Mouse (Mus musculus) frontal cortex, postnatal 10 days (tissue): ENCODE measurements around the gene Apbb1ip.

Source experiments
- DNase-seq, 2 experiments: peaks; one replicate each; pipeline ENCODE4 v3.0.0; 2022; ENCODE audit warnings: low spot score in 2 of 2, mixed read lengths in 1 of 2

Apbb1ip gene

DNA sequence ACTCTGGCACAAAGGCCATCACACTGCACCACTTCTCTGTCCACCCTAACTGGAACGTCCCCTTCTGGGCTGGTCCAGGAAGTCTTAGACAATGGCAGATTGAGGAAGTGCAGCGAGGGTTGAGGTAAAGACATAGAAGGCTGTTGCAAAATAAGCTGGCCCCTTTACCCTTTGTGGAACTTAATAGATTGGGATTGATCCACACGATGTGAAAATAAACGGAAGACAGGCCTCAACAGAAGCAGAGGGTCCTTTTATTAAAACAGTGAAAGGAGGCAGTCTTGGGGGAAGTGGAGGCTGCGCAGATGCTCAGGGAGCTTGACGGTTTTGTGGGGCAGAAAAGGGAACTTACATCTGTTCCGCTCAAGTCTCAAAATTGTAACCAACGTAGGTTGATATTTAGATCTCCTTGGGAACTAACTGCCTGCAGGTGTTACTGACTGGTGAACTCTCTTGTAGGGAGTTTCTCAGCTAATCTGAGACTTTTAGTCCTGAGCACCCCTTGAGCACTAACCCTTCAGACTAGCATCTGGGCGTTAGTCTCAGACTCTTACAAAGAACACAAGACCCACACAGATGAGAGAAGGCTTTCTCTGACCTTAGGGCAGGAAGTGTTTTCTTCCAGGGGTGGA, at the start of gene Apbb1ip:
Gene Apbb1ip, plus strand, starts transcription at position 546 of the 632 bp plus-strand sequence.
- peak in 1 of 2 experiments; percentile 9 for DNase-seq

DNA sequence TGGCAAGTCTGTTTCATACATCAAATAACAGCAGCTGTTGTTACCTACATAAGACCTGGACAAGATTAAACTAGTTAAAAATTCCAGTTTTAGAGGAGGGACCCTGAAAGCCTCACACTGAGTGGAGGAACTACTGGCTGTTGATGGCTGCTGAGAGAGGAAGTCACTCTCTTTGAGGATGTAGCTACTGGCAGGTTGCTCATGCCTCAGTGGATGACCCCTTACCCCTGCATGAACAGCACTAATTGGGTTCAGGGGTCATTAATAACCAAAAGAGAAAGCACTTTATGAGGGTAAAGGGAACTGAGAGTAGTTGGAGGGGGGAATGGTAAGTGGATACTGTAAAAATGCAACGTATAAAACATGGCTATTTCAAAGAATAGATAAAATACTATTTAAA, 46.8 kb upstream of the Apbb1ip start:
- no peak for DNase-seq

DNA sequence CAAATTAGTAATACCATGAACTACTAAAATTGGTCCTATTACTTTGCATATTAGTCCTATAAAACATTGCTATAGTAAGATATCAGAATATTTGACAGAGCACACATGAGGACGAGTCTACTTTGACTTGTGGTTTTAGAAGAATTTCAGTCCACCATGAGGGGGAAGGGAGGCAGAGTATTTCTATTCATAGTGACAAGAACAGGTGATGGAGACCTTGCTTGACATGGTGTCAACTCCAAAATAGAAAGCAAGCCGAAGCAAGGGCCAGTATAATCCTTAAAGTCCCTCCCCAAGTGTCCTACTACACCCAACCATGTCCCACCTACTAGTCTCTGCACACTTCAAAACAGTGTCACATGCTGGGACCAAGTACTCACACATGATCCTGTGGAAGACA, 37.8 kb upstream of the Apbb1ip start:
- no peak for DNase-seq

DNA sequence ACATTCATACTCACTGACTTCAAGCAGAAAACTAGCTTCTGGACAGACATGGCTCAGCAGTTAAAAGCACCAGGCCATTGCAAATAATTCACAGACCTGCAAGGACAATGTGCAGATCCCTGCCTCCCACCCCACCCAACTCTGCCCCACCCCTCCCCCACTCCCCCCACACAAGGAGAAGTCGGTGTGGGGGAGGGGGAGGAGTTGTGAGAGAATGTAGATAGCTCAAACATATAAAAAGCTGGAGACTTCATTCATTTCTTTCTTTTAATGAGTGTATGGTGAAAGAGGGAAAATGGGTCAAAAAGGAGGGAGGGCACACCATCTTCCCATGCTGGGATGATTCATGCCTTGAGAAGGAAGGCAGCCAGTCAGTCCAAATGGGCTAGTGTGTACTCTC, 34.5 kb upstream of the Apbb1ip start:
- DNase-seq = no peak

DNA sequence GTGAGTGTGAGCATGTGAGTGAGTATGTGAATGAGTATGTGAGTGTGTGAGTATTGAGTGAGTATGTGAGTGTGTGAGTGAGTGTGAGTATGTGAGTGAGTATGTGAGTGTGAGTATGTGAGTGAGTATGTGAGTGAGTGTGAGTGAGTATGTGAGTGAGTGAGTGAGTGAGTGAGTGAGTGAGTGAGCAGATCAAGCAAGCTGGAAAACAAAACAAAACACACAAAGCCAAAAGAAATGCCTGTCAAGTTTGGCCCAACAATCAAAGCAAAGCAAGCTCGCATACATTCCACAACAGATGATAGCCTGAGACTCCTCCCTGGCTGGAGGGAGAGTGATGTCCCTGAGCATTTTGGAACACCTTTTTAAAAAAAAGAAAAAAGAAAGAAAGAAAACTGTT, 33.5 kb upstream of the Apbb1ip start:
- DNase-seq = no peak

DNA sequence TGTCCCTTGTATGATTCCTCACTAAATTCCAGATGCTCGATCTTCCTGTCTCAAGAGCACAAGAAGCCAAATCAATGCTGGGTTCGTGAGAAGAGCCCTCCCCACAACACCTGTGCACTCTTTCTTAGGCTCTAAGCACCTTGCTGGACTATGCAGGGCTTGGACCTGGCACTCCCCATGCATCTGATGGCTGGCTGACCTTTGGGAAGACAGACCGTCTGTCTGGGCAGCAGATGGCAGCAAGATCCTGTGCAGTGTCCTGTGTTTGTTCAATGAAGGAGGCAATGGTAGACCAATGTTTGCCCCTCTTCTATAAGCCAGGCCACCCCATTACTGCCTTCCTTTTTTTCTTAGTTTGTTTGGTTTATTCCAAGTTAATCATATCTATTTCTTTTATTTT, 32.7 kb upstream of the Apbb1ip start:
- no peak for DNase-seq

DNA sequence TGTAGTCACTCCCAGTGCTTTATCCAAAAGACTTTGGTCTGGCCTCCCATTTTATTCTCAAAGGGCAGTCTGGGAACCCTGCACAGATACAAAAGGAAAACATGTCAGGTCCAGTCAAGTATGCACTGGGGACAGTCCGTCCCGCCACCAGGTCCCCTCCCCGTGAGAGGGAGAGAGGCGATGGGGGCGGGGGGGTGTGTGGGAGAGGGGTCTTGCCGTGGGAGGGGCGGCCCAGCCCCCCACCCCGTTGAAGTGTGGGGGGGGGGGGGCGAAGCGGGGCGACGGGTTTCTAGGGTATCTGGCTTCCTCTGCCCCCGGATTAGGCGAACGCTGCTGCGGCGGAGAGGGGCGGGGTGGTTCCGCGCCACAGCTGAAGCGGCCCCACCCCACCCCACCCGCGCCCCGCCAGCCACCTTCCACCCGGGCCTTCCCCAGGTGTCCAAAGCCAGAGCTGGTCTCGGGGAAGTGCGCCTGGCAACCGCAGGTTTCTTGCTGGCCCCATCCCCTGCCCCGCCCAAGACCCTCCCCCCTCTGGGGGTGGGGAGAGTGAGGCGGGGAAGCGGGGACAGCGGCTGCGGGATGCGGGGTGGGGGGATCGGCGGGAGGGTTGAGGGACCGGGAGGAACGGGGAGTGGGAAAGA, 29.7 kb upstream of the Apbb1ip start:
- no peak for DNase-seq

DNA sequence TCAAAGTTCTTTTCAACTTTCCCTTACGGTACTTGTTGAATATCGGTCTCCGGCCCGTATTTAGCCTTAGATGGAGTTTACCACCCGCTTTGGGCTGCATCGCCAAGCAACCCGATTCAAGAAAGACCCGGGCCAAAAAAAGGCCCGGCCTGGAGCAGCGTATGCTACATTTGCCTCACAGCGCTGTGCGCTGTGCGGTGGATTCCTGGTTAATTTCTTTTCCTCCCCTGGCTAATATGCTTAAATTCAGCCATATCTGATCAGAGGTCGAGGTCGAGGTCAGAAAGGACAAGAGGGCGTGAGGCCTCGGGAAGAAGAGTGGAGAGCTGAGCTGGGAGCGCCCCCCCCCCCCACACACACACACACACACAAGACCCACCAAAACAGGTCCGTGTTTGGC, 29.0 kb upstream of the Apbb1ip start:
- no peak for DNase-seq

DNA sequence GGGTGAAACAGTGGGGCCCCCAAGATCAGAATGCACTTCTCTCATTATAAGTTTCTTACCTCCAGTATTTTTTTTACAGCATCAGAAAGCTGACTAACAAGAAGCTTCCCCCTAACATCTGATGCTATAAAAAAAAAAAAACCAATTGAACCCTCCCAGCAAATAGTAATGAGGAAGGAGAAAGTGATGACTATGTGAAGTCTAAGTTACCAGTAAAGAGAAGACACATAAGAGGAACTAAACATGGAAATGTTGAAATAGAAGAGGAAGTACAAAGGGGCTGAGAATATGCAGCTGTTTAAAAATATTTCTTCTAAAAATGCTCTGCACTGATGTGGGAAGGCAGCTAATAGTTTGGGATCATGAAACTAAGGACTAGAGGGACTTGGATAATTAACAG, 27.1 kb upstream of the Apbb1ip start:
- no peak for DNase-seq

DNA sequence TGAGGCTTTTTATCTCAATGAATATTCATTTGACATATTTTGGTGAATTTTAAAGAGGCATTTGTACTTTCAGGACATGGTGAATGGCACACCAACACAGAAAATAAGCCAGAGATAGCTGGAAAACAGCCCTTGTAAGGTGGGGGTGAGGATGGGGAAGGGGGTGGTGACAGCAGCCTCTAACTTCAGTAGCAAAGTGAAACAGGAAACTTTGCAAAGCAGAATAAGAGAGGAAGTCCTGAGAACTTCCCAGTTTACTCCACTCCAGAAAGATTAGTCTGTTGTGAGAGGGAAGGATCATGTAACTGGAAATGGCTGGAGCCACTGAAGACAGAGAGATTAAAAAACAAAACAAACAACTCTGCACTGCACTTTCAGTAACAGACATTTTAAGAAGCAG, 26.0 kb upstream of the Apbb1ip start:
- DNase-seq = no peak

DNA sequence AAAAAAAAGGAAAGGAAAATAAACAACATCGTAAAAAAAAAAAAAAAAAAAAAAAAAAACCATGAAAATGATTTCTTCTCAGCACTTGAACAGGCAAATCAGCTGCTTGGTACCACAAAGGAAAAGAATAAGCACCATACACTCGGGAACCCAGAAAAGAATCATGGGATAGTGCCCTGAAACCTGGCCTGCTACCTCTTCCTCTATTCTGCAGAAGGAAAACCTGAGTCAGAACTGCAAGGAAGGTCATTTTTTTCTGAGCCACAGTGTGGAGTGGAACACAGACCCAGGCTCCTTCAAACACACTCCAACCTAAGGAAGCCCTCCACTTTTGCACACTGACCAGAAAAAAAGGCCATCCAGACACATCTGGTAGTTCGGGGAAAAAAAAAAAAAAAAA, 24.1 kb upstream of the Apbb1ip start:
- no peak for DNase-seq

DNA sequence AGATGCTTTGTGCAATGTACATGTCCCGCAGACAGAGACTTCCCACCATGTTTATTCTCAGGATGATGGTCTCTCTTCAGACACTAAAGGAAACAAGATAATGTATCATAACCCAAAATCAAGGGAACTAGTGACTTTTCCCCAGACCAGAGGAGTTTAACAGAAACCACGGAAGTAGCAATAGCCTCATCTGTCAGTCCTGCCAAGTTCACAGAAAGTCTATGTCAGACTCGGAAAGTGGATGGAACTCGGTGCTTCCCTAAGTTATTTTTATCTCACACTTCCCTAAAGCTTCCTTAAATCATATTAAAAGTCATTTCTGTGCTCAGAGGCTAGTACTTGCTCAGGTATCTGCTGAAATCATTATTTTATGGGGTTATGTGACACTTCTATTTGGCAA, 21.4 kb upstream of the Apbb1ip start:
- no peak for DNase-seq

DNA sequence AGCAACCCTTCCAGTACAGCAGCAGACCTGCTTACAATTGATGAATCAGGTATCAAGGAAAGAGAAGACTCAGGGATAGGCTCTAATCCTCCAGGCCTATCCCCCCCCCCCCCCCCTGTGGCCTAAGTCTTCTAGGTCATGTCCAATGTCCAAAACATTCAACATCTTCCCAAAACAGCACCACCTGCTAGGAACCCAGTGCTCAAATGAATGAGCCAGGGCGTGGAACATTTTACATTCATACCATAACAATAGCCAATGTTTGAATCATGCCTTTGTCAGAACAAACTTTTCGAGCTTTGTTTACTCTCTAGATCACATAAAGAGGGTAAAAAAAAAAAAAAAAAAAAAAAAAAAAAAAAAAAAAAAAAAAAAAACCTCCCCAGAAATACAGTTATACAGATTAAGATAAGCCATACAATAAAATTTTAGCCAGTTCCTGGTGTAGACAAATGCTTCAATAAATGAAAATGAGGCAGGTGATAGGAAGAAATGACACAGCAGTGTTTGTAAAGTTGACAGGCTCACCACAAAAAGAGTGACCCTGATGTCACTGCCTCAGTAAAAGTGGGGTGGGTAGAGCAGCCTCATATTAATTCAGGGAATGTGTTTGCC, 20.3 kb upstream of the Apbb1ip start:
- DNase-seq = no peak

DNA sequence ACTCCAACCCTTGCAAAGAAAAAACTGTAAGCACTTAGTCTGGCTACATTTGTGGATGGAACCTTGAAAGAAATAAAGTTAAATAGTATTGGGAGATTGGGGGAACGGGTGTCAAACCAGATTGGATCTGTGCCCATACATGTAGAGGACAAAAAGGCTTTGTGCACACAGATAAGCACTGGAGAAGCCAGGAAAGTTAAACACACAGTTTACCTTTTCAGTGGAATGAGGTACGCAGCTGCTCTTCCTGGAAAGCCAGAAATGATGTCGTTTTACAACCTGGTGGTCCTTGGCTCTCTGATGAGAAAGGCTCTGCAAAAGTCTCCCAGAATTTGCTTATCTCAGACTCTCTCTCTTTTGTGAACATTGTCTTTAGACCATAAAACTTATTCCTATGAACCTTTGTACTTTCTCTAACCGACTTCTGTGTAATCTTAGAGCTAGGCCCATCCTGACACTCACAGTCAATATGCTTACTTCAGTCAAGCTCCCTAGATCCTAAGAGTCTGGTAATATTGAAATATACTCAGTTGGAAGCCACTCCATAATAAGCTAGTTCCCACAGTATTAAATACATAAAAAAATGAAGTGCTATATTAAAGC, 19.6 kb upstream of the Apbb1ip start:
- no peak for DNase-seq

DNA sequence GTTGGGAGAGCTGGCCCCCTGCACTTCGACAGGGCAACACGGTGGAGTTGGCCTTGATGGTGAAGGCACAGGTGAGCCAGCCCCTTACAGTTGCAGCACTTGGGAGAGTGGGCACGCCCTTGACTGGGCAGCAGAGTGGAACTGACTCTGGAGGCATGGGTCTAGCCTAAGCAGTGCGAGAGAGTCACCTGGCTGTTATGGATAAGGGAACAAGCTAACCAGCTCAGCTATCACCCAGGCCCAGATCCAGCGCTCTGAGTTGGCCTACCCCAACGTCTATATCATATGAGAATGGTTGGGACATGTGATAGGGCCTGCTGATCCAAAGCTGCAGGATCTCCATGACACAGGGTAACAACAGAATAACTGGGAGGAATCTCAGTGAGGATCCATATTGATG, 18.3 kb upstream of the Apbb1ip start:
- DNase-seq = no peak

DNA sequence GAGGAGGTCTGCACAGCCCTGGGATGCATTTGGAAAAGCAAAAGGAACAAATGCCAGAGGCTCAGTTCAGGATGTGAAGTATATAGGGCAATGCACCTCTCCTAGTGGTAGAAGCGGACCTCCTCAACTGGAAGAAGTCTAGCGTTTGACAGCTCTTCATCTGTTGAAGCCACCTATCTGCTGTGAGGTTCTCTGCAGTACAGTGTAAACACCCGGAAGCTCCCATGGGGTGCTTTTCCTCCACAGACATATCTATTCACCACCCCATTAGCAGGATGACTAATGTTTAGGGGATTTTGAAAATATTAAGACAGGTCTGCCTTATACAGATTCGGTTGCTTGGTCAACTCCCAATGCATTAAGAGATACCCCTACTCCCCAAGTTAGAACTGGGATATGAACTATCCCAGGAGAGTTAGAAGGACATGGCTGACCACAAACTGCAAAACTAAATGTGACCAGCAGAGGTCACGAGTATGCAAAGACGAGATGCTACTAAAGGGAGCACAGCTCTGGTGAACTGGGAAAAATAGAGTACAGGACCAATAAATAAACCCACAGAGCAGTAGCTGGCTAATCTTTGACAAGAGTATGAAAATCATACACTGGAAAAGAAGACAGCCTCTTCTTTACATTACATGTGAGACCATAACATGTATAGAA, 15.5 kb upstream of the Apbb1ip start:
- DNase-seq = peak in 1 of 2 experiments; percentile 51

DNA sequence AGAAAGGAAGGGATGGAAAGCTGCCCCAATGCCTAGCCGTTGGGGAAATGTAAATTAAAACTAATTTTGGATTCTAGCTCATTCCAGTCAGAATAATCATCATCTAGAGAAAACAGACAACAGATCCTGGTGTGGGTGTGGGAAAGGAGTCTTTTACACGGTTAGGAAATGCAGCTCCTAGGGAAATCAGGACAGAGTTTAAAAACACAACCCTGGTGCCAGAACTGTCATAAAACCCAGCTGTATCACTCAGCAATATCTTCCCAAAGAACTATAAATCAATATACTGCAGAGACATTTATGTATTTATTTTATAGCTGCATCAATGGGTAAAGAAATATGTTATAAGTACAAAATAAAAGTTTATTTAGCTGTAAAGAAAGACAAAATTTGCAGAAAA, 13.4 kb upstream of the Apbb1ip start:
- no peak for DNase-seq

DNA sequence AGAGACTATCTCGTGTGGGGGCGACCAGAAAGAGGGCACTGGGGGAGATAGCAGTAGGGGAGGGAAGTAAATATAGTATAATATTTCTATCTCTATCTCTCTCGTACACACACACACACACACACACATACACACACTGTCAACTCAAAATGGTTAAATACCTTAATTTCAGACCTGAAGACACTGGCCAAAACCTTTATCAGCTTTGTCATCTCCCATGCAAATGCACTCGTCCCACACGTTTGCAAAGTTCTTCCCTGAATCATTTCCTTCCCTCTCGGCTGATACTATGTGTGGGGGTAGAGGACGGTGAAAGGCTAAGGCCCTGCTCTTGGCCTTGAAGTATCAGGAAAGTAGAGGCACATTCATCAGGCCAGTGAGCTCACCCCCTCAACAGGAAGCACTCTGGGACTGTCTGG, 12.8 kb upstream of the Apbb1ip start:
- DNase-seq = no peak

DNA sequence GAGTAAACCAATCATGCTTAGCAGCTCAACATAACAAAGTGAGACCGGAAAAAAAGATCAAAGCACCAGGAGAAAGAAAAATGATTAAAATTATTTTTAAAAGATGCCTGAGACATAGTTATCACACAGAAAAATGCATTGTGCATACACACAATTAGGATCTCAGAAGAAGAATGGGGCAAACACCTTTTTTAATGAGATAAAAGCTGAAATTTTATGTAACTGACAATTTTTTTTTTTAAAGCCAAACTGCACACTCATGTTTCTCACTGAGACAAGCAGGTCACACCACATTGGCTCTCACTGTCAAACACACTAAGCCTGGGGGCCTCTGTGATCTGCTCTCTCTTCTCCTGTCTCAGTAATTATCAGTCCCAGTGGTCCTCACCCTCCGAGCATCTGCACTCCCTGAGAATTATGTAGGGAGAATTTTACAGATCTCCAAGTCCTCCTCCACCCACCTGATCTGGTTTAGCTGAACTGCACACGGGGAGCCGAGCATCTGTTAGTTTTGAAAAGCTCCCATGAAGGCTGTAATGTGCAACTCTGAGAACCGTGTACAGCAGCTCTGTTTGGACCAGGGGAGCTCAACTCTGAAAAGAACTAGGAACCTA, 9.0 kb upstream of the Apbb1ip start:
- DNase-seq = no peak

DNA sequence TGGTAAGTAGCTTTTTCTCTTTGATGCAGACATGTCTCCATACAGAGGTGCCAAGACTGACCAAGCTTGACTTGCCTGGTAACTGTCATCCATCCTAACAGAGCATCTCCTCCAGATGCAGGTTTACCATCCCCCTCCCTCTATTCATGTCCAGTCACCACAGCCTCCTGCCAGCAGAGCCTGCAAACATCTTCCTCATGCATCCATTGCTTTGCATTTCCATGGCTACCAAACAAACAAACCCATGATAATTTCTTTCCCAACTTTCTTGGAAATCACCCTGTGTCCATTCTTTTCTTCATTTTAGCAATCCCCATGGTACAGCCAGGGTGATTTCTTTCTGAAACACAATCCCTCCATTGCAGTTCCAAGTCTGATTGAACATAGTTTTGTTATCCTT, 2.6 kb upstream of the Apbb1ip start:
- DNase-seq = no peak

DNA sequence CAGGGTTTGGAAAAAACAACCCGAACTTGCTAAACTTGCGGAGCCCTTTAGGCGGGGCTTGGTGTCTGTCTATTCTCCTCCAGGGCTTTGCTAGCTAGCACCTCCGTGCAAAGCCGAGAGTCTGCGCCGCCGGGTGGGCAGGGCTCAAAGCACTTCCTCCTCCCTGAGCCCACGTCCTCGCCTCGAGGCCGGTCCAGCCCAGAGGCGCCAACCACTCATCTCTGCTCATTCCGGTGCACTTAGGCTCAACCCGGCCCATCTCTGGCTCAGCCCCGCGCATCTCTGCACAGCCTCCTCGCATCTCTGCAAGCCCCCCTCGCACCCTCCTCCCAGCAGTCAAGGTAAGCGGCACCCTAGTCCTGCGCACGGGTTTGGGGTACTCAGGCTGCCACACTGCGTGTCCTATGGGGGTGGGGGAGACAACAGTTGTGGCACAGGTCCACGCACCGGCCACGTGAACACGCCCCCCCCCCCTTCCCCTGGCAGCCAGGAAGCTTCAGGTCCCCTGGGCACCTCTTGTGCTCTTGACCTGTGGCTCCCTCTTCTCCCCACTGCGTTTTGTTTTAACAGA, 372 bp downstream of the Apbb1ip start:
- peak; percentile 39 to 52 for DNase-seq

DNA sequence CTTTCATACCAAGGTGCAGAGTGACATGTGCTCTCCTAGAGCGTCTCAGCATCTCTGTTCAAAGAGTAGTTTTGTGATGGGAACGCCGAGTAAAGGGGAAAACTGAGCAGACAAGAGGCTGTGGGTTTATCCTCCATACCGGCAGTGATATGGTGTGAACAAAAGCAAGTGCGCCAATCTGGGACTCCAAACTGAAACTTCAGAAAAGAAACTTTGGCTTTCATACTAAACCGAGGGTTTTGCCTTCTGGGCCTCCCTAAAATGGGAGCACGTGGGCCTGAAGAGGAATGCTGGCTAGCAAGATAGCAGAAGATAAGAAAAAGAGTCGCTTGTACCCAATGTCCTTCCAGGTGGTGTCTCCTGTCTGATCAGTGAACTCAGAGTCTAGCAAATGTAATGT, 1.3 kb downstream of the Apbb1ip start:
- no peak for DNase-seq
